Mouse (Mus musculus): ENCODE measurements around the gene Med18.

DNA sequence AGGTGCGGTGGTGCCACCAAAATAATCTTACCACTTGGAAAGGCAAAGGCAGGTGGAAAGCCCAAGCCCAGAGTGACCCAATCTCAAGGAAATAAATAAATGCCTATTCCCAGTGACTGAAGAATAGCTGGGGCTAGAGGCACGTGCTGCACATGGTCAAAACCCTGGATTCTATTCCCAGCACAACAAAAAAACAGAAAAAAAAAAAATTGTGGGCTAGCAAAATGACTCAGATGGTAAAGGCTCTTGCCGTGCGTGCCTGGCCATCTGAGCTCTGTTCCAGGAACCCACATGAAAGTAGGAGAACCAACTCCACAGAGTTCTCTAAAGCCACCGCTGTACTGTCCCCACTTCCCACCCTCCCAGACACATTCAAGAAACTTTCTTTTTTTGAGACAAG is 43.2 kb downstream of the Med18 start:
- TF ChIP-seq CTCF (IDR thresholded peaks at IDR 0.05; ENCODE audit: low read depth) = no peak
- TF ChIP-seq EP300 (IDR thresholded peaks at IDR 0.05; ENCODE audit: low read depth) = no peak

All from heart, postnatal 0 days (tissue).